Mouse (Mus musculus) liver, adult 2 months (tissue): ENCODE data around the gene Foxp1.

Source experiments
- CTCF ChIP-seq: fragments of 200-500 bp; IDR thresholded peaks from 2 replicates; pipeline ENCODE4 v1.5.1; 2011; ENCODE audit warnings: low read depth, low read length, control low read depth
- POLR2A ChIP-seq: fragments of 200-500 bp; IDR thresholded peaks from 2 replicates; pipeline ENCODE4 v1.6.1; 2011; ENCODE audit warnings: low read length, control low read depth; ENCODE audit not compliant: insufficient read depth; ENCODE audit errors: extremely low read depth

GRCm38 (mm10) chr6:98930652-98931300, 591.7 kb downstream of the Foxp1 start:
- TF ChIP-seq POLR2A = no peak
- no peak for TF ChIP-seq CTCF
